9 mouse cellular contexts compared by ENCODE assay signal in genomic region chr9:51007726-51008067, GRCm38 (mm10). TPM values are rescaled to one million over a fixed set of nuclear protein-coding genes. Genes with fewer than 3 reads are reported as not detected.
A peak's percentile ranks its signal among the peaks of the same experiment; 100 is the strongest.
DNase-seq lines count a peak whose midpoint lies in the region; ATAC-seq and TF ChIP-seq lines count a peak whose summit lies in the region.
"Had no signal": no experiment of that assay in that cellular context is flagged by ENCODE, and none has a peak within 500 bp of the region (broad histone marks: within the 10 kb centered on the region; RNA-seq: fewer than 3 reads in every experiment).

No protein-coding gene starts in this region.

- peak overlapping the region; percentile 88 for H3K4me2 ChIP-seq in lung, embryonic 14.5 days
- peak overlapping the region; percentile 81 for H3K4me2 ChIP-seq in embryonic facial prominence, embryonic 11.5 days (ENCODE audit: low read depth, low read length)
- peak overlapping the region; percentile 80 for H3K4me2 ChIP-seq in intestine, embryonic 15.5 days (replicated peaks)
- H3K4me2 ChIP-seq in neural tube, embryonic 13.5 days, result peak overlapping the region; percentile 84

- H3K4me3 ChIP-seq in lung, embryonic 14.5 days (ENCODE audit: low read depth, low read length), result peak overlapping the region; percentile 89
- H3K4me3 ChIP-seq in embryonic facial prominence, embryonic 11.5 days (ENCODE audit: low read depth, low read length), result peak overlapping the region; percentile 74
- H3K4me3 ChIP-seq in intestine, embryonic 15.5 days (replicated peaks), result peak overlapping the region; percentile 89
- peak overlapping the region; percentile 59 for H3K4me3 ChIP-seq in neural tube, embryonic 13.5 days

- TF ChIP-seq CTCF in lung, embryonic 14.5 days (IDR thresholded peaks at IDR 0.05; ENCODE audit: low read depth), result no peak

- no peak overlapping the region for H3K27ac ChIP-seq in lung, embryonic 14.5 days (ENCODE audit: low read depth)
- H3K27ac ChIP-seq in embryonic facial prominence, embryonic 11.5 days (replicated peaks; ENCODE audit: low read depth, low read length), result no peak overlapping the region
- no peak overlapping the region for H3K27ac ChIP-seq in intestine, embryonic 15.5 days
- H3K27ac ChIP-seq in neural tube, embryonic 13.5 days (replicated peaks), result peak overlapping the region; percentile 87; the same call in 1 of the 2 replicates

- H3K9ac ChIP-seq in lung, embryonic 14.5 days, result peak overlapping the region; percentile 84
- peak overlapping the region; percentile 78 for H3K9ac ChIP-seq in embryonic facial prominence, embryonic 11.5 days (replicated peaks; ENCODE audit: low read length)
- H3K9ac ChIP-seq in intestine, embryonic 15.5 days, result peak overlapping the region; percentile 82
- peak overlapping the region; percentile 91 for H3K9ac ChIP-seq in neural tube, embryonic 13.5 days

- 10% methylated on average over 10 of the region's 10 CpGs for WGBS in lung, embryonic 14.5 days
- 13% methylated on average over 10 of the region's 10 CpGs for WGBS in embryonic facial prominence, embryonic 11.5 days
- 15% methylated on average over 10 of the region's 10 CpGs for WGBS in intestine, embryonic 15.5 days
- 12% methylated on average over 10 of the region's 10 CpGs for WGBS in neural tube, embryonic 13.5 days

- DNase-seq in lung, embryonic 14.5 days, result no peak
- DNase-seq in lung, adult 18-20 months, result no peak
- DNase-seq in embryonic facial prominence, embryonic 11.5 days (ENCODE audit: low spot score), result no peak
- no peak for DNase-seq in left cerebral cortex, postnatal 25 days (ENCODE audit: low spot score in 2 of 2)
- no peak for DNase-seq in cerebellum, postnatal 4 days (ENCODE audit: low spot score in 2 of 2)
- no peak for DNase-seq in right cerebral cortex, postnatal 10 days (ENCODE audit: low spot score in 2 of 2)

- H3K4me1 ChIP-seq in lung, embryonic 14.5 days (ENCODE audit: insufficient read depth), result 0 out of 2 replicates have a peak, but pooled peaks cover 4% of the 10 kb centered on the region
- H3K4me1 ChIP-seq in embryonic facial prominence, embryonic 11.5 days (ENCODE audit: control insufficient read depth, insufficient read depth, low read length), result no peaks in the 10 kb centered on the region
- peaks cover 3% of the 10 kb centered on the region; the same call in 1 of the 2 replicates for H3K4me1 ChIP-seq in intestine, embryonic 15.5 days (replicated peaks)
- H3K4me1 ChIP-seq in neural tube, embryonic 13.5 days (replicated peaks), result peaks cover 13% of the 10 kb centered on the region

- no peaks in the 10 kb centered on the region for H3K36me3 ChIP-seq in lung, embryonic 14.5 days (ENCODE audit: insufficient read depth)
- no peaks in the 10 kb centered on the region for H3K36me3 ChIP-seq in embryonic facial prominence, embryonic 11.5 days (replicated peaks; ENCODE audit: control insufficient read depth, insufficient read depth, low read depth, low read length)
- no peaks in the 10 kb centered on the region for H3K36me3 ChIP-seq in intestine, embryonic 15.5 days
- no peaks in the 10 kb centered on the region for H3K36me3 ChIP-seq in neural tube, embryonic 13.5 days

- no peaks in the 10 kb centered on the region for H3K9me3 ChIP-seq in lung, embryonic 14.5 days (ENCODE audit: low read depth, low read length)
- no peaks in the 10 kb centered on the region for H3K9me3 ChIP-seq in embryonic facial prominence, embryonic 11.5 days (replicated peaks; ENCODE audit: control insufficient read depth, low read length)
- H3K9me3 ChIP-seq in intestine, embryonic 15.5 days, result no peaks in the 10 kb centered on the region
- H3K9me3 ChIP-seq in neural tube, embryonic 13.5 days, result no peaks in the 10 kb centered on the region

- no peaks in the 10 kb centered on the region for H3K27me3 ChIP-seq in lung, embryonic 14.5 days (ENCODE audit: insufficient read depth, low read length)
- H3K27me3 ChIP-seq in embryonic facial prominence, embryonic 11.5 days (ENCODE audit: control insufficient read depth, insufficient read depth, low read length), result no peaks in the 10 kb centered on the region
- no peaks in the 10 kb centered on the region for H3K27me3 ChIP-seq in intestine, embryonic 15.5 days (replicated peaks)
- peaks cover 7% of the 10 kb centered on the region; the same call in 1 of the 2 replicates for H3K27me3 ChIP-seq in neural tube, embryonic 13.5 days

- intact Hi-C loops in left cerebral cortex, postnatal 25 days (cut with DNase I), result loop anchor here (2.0 to 5.0 kb wide), 3 partner anchors 115 to 205 kb away; no protein-coding TSS in a partner anchor

- no peak for ATAC-seq in lung, embryonic 14.5 days (ENCODE audit: insufficient read depth)
- ATAC-seq in embryonic facial prominence, embryonic 11.5 days (replicated peaks; ENCODE audit: insufficient number of reproducible peaks, low FRiP score, low TSS enrichment, low read depth), result no peak
- ATAC-seq in intestine, embryonic 15.5 days, result no peak
- no peak for ATAC-seq in neural tube, embryonic 13.5 days (ENCODE audit: low read depth)

RNA-seq across cellular contexts. Expression of gene Sik2, which starts 1.2 kb away (rescaled TPM):
- polyA plus RNA-seq in lung, embryonic 14.5 days (2014; fragmentation: Nextera tagmentation; extraction: Ambion mirVana), result 15.7 and 15.8 TPM in 2 replicates
- polyA plus RNA-seq in embryonic facial prominence, embryonic 11.5 days (2014; fragmentation: Nextera tagmentation; extraction: Ambion mirVana), result 12.5 and 14.2 TPM in 2 replicates
- polyA plus RNA-seq in intestine, embryonic 15.5 days (2015; fragmentation: Nextera tagmentation; extraction: Ambion mirVana), result 13.0 and 14.6 TPM in 2 replicates
- 15.5 and 18.0 TPM in 2 replicates for polyA plus RNA-seq in neural tube, embryonic 13.5 days (2015; fragmentation: Nextera tagmentation; extraction: Ambion mirVana)
- total RNA-seq in left cerebral cortex, postnatal 25 days (2021), result 10 to 100 TPM; 51.5 to 56.2 TPM

RNA-seq across cellular contexts. Expression of gene Btg4, which starts 53.0 kb away (rescaled TPM):
- polyA plus RNA-seq in lung, embryonic 14.5 days (2014; fragmentation: Nextera tagmentation; extraction: Ambion mirVana), result not detected in 2 replicates
- polyA plus RNA-seq in embryonic facial prominence, embryonic 11.5 days (2014; fragmentation: Nextera tagmentation; extraction: Ambion mirVana), result not detected in 2 replicates
- polyA plus RNA-seq in intestine, embryonic 15.5 days (2015; fragmentation: Nextera tagmentation; extraction: Ambion mirVana), result not detected in 2 replicates
- not detected in 2 replicates for polyA plus RNA-seq in neural tube, embryonic 13.5 days (2015; fragmentation: Nextera tagmentation; extraction: Ambion mirVana)
- total RNA-seq in left cerebral cortex, postnatal 25 days (2021), result not detected
- total RNA-seq: adrenal gland, postnatal 25 days had no signal
